Mouse (Mus musculus): ENCODE measurements around the gene Kif21a. TPM values are rescaled to one million over a fixed set of nuclear protein-coding genes. Genes with fewer than 3 reads are reported as not detected.

Kif21a gene
- polyA plus RNA-seq, 1 experiment from 2014 or later: 4.3 TPM

GRCm38 (mm10) chr15:91048951-91049495 lies 725 bp downstream of the Kif21a start:
- peak overlapping the region; percentile 99 for H3K4me2 ChIP-seq
- H3K36me3 ChIP-seq: no peaks in the 10 kb centered on the region
- H3K9me3 ChIP-seq: no peaks in the 10 kb centered on the region
- H3K4me1 ChIP-seq: peaks cover 18% of the 10 kb centered on the region; the same call in 1 of the 2 replicates
- H3K4me3 ChIP-seq: peak overlapping the region; percentile 71
- peak overlapping the region; percentile 87 for H3K9ac ChIP-seq
- no peak for ATAC-seq (ENCODE audit: extremely low read depth, insufficient number of reproducible peaks, low FRiP score, low TSS enrichment)
- 2% methylated on average over 47 of the region's 47 CpGs for whole genome bisulfite sequencing
- H3K27me3 ChIP-seq (replicated peaks): no peaks in the 10 kb centered on the region
- H3K27ac ChIP-seq (replicated peaks): peak overlapping the region; percentile 83

GRCm38 (mm10) chr15:91047627-91048026 lies 2.1 kb downstream of the Kif21a start:
- Histone ChIP-seq H3K27me3 (replicated peaks) (no peaks in the 10 kb centered on the region), H3K9ac (no peak overlapping the region), H3K9me3 (no peaks in the 10 kb centered on the region), H3K4me2 (no peak overlapping the region), H3K4me3 (no peak overlapping the region), H3K36me3 (no peaks in the 10 kb centered on the region), H3K4me1 (peaks cover 13% of the 10 kb centered on the region; the same call in 1 of the 2 replicates), H3K27ac (replicated peaks) (no peak overlapping the region)
- 84% methylated on average over 11 of the region's 11 CpGs for WGBS
- no peak for ATAC-seq (ENCODE audit: extremely low read depth, insufficient number of reproducible peaks, low FRiP score, low TSS enrichment)

GRCm38 (mm10) chr15:91046506-91046905 lies 3.2 kb downstream of the Kif21a start:
- no peaks in the 10 kb centered on the region for H3K9me3 ChIP-seq
- ATAC-seq (ENCODE audit: extremely low read depth, insufficient number of reproducible peaks, low FRiP score, low TSS enrichment): no peak
- H3K27ac ChIP-seq (replicated peaks): no peak overlapping the region
- H3K27me3 ChIP-seq (replicated peaks): no peaks in the 10 kb centered on the region
- H3K4me2 ChIP-seq: no peak overlapping the region
- no peaks in the 10 kb centered on the region for H3K36me3 ChIP-seq
- 66% methylated on average over 8 of the region's 8 CpGs for WGBS
- H3K4me3 ChIP-seq: no peak overlapping the region
- no peak overlapping the region for H3K9ac ChIP-seq
- H3K4me1 ChIP-seq: peaks cover 13% of the 10 kb centered on the region; the same call in 1 of the 2 replicates

DNA sequence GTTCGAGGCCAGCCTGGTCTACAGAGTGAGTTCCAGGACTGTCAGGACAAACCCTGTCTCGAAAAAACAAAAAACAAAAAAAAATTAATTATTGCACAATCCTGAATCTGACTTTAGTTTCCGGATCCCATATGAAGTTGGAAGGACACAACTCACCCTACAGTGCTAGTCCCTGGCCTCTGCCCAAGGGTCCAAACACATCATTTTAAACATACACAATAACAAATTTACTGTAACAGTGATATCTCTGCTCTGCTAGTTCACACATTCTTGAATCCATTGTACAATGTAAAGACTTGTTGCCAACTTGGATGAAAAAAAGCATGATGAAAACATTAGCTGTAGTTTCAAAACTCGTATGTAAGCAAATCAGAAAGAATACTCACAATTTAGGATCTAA lies 6.5 kb downstream of the Kif21a start:
- no peak for ATAC-seq (ENCODE audit: extremely low read depth, insufficient number of reproducible peaks, low FRiP score, low TSS enrichment)
- Histone ChIP-seq H3K9me3 (no peaks in the 10 kb centered on the region), H3K27me3 (replicated peaks) (no peaks in the 10 kb centered on the region)

GRCm38 (mm10) chr15:91038860-91039259 lies 10.9 kb downstream of the Kif21a start:
- H3K9ac ChIP-seq: no peak overlapping the region
- no peak for ATAC-seq (ENCODE audit: extremely low read depth, insufficient number of reproducible peaks, low FRiP score, low TSS enrichment)
- peaks cover 11% of the 10 kb centered on the region; the same call in 1 of the 2 replicates for H3K4me1 ChIP-seq
- 30% methylated on average over 5 of the region's 5 CpGs for WGBS
- H3K4me2 ChIP-seq: no peak overlapping the region
- no peaks in the 10 kb centered on the region for H3K36me3 ChIP-seq
- H3K27me3 ChIP-seq (replicated peaks): no peaks in the 10 kb centered on the region
- H3K4me3 ChIP-seq: no peak overlapping the region
- H3K27ac ChIP-seq (replicated peaks): no peak overlapping the region
- H3K9me3 ChIP-seq: no peaks in the 10 kb centered on the region

More for the DNA sequence above, 6.5 kb downstream of the Kif21a start:
- Histone ChIP-seq H3K27ac (replicated peaks) (no peak overlapping the region), H3K4me2 (no peak overlapping the region), H3K9ac (no peak overlapping the region), H3K4me3 (no peak overlapping the region), H3K4me1 (peaks cover 17% of the 10 kb centered on the region; the same call in 1 of the 2 replicates), H3K36me3 (no peaks in the 10 kb centered on the region)
- WGBS: 77% methylated on average over 4 of the region's 4 CpGs

GRCm38 (mm10) chr15:91034090-91034489 lies 15.7 kb downstream of the Kif21a start:
- no peaks in the 10 kb centered on the region for H3K27me3 ChIP-seq (replicated peaks)
- no peak overlapping the region for H3K4me3 ChIP-seq
- H3K27ac ChIP-seq (replicated peaks): no peak overlapping the region
- no peak overlapping the region for H3K9ac ChIP-seq
- no peaks in the 10 kb centered on the region for H3K9me3 ChIP-seq
- no peaks in the 10 kb centered on the region for H3K36me3 ChIP-seq
- 82% methylated on average over 4 of the region's 4 CpGs for WGBS
- peaks cover 5% of the 10 kb centered on the region for H3K4me1 ChIP-seq
- no peak for ATAC-seq (ENCODE audit: extremely low read depth, insufficient number of reproducible peaks, low FRiP score, low TSS enrichment)
- no peak overlapping the region for H3K4me2 ChIP-seq

DNA sequence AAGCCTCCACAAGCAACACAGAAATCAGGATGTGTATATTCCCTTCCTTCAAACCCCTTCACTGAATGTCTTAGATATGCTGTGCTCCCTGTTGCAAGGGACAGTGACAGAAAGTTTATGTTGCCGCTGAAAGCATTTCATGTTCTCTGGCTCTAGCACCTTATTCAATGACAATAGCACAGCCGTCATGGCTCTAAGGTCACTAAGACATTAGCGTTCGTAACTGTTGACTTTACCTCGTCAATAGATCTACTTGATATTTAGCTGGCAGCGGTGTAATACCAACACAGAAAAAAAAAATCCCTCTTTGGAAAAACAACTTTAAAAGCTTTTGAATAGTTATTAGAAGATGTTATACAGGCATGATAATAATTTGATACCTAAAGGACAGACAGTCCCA lies 16.2 kb downstream of the Kif21a start:
- H3K27me3 ChIP-seq (replicated peaks): no peaks in the 10 kb centered on the region
- no peak overlapping the region for H3K4me2 ChIP-seq
- no peaks in the 10 kb centered on the region for H3K9me3 ChIP-seq
- peaks cover 6% of the 10 kb centered on the region for H3K4me1 ChIP-seq
- ATAC-seq (ENCODE audit: extremely low read depth, insufficient number of reproducible peaks, low FRiP score, low TSS enrichment): no peak
- no peak overlapping the region for H3K27ac ChIP-seq (replicated peaks)
- H3K4me3 ChIP-seq: no peak overlapping the region
- WGBS: 71% methylated on average over 6 of the region's 6 CpGs
- no peaks in the 10 kb centered on the region for H3K36me3 ChIP-seq
- no peak overlapping the region for H3K9ac ChIP-seq

DNA sequence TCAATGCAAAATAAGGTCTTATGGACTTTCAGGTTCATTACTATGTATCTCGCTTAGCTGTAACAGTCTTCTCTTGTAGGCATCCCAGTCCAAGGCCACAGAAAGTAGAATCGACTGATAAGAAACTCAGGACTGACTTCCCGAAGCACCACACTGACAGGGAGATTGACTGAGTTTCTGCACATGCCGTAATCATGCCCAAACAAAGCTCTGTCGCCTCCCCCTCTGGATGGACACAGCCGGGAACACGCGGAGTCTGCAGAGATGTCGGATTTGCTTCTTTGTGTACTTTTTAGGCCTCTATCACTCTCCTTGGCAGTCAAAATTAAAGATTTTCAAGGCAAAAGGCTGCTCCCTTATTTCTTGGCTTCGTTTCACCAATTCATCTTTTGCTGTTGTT lies 20.8 kb downstream of the Kif21a start:
- Histone ChIP-seq H3K9me3 (no peaks in the 10 kb centered on the region), H3K27me3 (replicated peaks) (no peaks in the 10 kb centered on the region), H3K4me3 (peak overlapping the region; percentile 33), H3K27ac (replicated peaks) (peak overlapping the region; percentile 63), H3K36me3 (no peaks in the 10 kb centered on the region), H3K4me1 (peaks cover 9% of the 10 kb centered on the region), H3K4me2 (peak overlapping the region; percentile 60), H3K9ac (peak overlapping the region; percentile 33; the same call in 1 of the 2 replicates)
- no peak for ATAC-seq (ENCODE audit: extremely low read depth, insufficient number of reproducible peaks, low FRiP score, low TSS enrichment)
- 41% methylated on average over 10 of the region's 10 CpGs for WGBS

- Histone ChIP-seq H3K27me3 (replicated peaks) (no peaks in the 10 kb centered on the region), H3K4me3 (peak overlapping the region; percentile 33), H3K9me3 (no peaks in the 10 kb centered on the region), H3K36me3 (no peaks in the 10 kb centered on the region), H3K9ac (peak overlapping the region; percentile 33; the same call in 1 of the 2 replicates), H3K4me1 (peaks cover 9% of the 10 kb centered on the region), H3K27ac (replicated peaks) (peak overlapping the region; percentile 63), H3K4me2 (peak overlapping the region; percentile 60)
- ATAC-seq (ENCODE audit: extremely low read depth, insufficient number of reproducible peaks, low FRiP score, low TSS enrichment): no peak
- 52% methylated on average over 10 of the region's 10 CpGs for WGBS
These were observed 21.3 kb downstream of the Kif21a start for GRCm38 (mm10) chr15:91028494-91028893.

DNA sequence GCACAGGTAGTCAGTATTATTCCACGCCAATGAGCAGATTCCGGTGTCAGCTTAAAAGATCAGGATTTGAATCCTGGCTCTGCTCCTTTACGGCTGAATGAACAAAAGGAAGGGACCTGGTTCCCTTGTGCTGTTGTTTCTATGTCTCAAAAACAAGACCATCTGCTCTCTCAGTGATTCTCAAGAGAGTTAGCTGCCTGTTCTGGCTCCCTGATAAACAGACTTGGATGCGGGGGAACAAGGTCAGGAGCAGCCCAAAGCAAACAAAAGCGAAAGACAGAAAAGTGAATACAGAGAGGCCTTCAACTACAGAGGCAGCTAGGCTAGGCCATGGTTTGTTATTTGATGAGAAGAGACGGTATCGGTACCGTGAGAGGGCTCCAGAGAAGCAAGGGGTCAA lies 27.5 kb downstream of the Kif21a start:
- no peaks in the 10 kb centered on the region for H3K36me3 ChIP-seq
- H3K27ac ChIP-seq (replicated peaks): no peak overlapping the region
- H3K4me2 ChIP-seq: no peak overlapping the region
- no peak overlapping the region for H3K9ac ChIP-seq
- WGBS: 76% methylated on average over 8 of the region's 8 CpGs
- no peak overlapping the region for H3K4me3 ChIP-seq
- 0 out of 2 replicates have a peak, but pooled peaks cover 5% of the 10 kb centered on the region for H3K4me1 ChIP-seq
- no peaks in the 10 kb centered on the region for H3K27me3 ChIP-seq (replicated peaks)
- ATAC-seq (ENCODE audit: extremely low read depth, insufficient number of reproducible peaks, low FRiP score, low TSS enrichment): no peak
- no peaks in the 10 kb centered on the region for H3K9me3 ChIP-seq

GRCm38 (mm10) chr15:91018861-91019187 lies 30.9 kb downstream of the Kif21a start:
- H3K36me3 ChIP-seq: no peaks in the 10 kb centered on the region
- 65% methylated on average over 3 of the region's 3 CpGs for WGBS
- H3K4me2 ChIP-seq: no peak overlapping the region
- H3K4me1 ChIP-seq: 0 out of 2 replicates have a peak, but pooled peaks cover 5% of the 10 kb centered on the region
- no peak overlapping the region for H3K4me3 ChIP-seq
- ATAC-seq (ENCODE audit: extremely low read depth, insufficient number of reproducible peaks, low FRiP score, low TSS enrichment): no peak
- H3K9ac ChIP-seq: no peak overlapping the region
- H3K27me3 ChIP-seq (replicated peaks): no peaks in the 10 kb centered on the region
- H3K27ac ChIP-seq (replicated peaks): no peak overlapping the region
- no peaks in the 10 kb centered on the region for H3K9me3 ChIP-seq

DNA sequence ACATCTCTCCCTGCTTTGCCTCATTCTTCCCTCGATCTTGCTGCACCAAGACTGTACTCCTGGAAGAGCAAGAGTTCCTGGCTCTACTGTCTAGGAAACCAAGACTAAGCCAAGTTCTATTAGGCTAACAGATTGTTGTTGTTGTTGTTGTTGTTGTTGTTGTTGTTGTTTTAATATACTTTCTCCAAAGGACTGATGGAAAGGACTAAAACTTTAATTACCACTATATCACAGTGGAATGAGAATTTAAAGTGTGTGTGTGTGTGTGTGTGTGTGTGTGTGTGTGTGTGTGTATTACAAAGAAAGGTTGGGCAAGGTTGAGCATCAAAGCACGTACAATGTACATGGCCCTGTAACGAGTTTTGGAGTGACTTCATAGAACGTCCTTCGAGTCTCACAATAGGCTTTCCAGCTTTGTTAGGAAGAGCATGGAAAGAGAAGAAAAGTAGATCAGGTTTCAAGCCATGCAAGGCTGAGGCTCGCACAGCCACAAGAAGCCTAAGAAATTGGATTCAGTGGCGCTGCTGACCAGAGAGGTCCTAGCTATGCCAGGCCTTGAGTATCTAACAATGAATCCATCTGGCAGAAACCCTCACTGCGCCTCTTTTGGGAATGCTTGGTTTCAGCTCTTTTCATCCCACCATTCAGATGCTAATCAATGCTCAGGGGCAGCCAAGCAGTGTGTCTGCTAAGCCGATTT lies 31.4 kb downstream of the Kif21a start:
- no peaks in the 10 kb centered on the region for H3K36me3 ChIP-seq
- 68% methylated on average over 9 of the region's 9 CpGs for WGBS
- no peak overlapping the region for H3K27ac ChIP-seq (replicated peaks)
- H3K4me3 ChIP-seq: no peak overlapping the region
- no peak for ATAC-seq (ENCODE audit: extremely low read depth, insufficient number of reproducible peaks, low FRiP score, low TSS enrichment)
- no peaks in the 10 kb centered on the region for H3K27me3 ChIP-seq (replicated peaks)
- H3K4me1 ChIP-seq: 0 out of 2 replicates have a peak, but pooled peaks cover 5% of the 10 kb centered on the region
- H3K9ac ChIP-seq: no peak overlapping the region
- no peaks in the 10 kb centered on the region for H3K9me3 ChIP-seq
- no peak overlapping the region for H3K4me2 ChIP-seq

All from heart, embryonic 13.5 days (tissue).